Mouse (Mus musculus) forebrain, embryonic 10.5 days (tissue): ENCODE measurements at regions not wholly inside any gene's neighbourhood (a gene's known extent, or its start where the extent isn't known, plus 50 kb on each side); places are given as distances from the start of the nearest gene placed in this dataset.

Experiments
- DNase-seq: peaks from one replicate; pipeline ENCODE4 v3.0.0-alpha.2; 2017; ENCODE audit warnings: low spot score; ENCODE audit errors: extremely low spot score
- H3K27ac ChIP-seq: fragments of 300-500 bp; sonication (generic); 2 replicates; pipeline ENCODE4 v1.5.1; 2016; ENCODE audit warnings: mild to moderate bottlenecking
- H3K27me3 ChIP-seq: fragments of 300-500 bp; sonication (generic); 2 replicates; pipeline ENCODE4 v1.6.1; 2016; ENCODE audit warnings: mild to moderate bottlenecking; ENCODE audit not compliant: poor library complexity, severe bottlenecking
- H3K36me3 ChIP-seq: fragments of 300-500 bp; sonication (generic); replicated peaks from 2 replicates; pipeline ENCODE4 v1.6.1; 2016; ENCODE audit warnings: mild to moderate bottlenecking, moderate library complexity
- H3K4me1 ChIP-seq: fragments of 300-500 bp; sonication (generic); 2 replicates; pipeline ENCODE4 v1.6.1; 2016
- H3K4me3 ChIP-seq: fragments of 300-500 bp; sonication (generic); 2 replicates; pipeline ENCODE4 v1.5.1; 2016; ENCODE audit warnings: mild to moderate bottlenecking, moderate library complexity
- H3K9me3 ChIP-seq: fragments of 300-500 bp; sonication (generic); 2 replicates; pipeline ENCODE4 v1.6.1; 2016; ENCODE audit warnings: mild to moderate bottlenecking, moderate library complexity
- WGBS: fragments of 180-500 bp; shearing (Covaris S2); methylation state at CpG from one replicate; pipeline ENCODE4 v1.1.7; 2016; 5-methylcytosine and 5-hydroxymethylcytosine counted together

DNA sequence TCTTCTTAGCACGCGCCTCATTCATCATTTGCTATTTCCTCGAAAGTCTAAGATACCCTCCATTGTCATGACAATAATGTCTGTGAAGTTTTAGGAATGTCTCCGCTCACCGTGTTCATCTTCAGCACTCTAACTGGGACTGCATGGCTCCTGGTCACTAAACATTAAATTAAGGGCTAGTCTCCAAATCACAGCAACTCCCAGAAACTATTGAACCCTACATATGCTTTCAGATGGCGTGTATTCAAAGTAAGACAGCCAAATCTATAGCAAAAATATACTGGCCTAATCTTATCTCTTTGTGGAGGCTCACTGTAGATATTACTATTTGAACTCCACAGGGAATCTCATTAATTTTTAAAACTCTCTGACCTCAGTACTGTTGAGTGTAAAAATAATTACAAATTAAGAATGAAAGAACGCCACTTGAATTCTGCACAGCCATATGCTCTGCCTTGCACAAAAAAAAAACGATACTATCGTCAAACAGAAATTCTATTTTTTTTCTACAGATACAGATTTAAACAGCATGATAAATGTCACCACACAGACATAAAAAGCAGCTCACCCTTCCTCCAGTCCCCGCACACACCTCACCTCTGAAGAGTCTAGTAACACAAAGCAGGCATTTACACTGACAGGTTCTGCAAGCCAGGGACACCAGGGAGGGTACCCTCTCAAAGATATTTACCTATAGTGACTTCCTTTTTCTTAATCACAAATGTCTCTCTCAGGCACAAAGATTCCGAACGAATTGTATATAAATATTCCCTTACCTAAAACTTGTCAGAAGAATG, 558.2 kb downstream of the Nedd1 start:
- H3K27me3 ChIP-seq, result peaks cover 38% of the 10 kb centered on the region
- no peak for DNase-seq
- H3K36me3 ChIP-seq, result no peaks in the 10 kb centered on the region; the same call in 1 of the 2 replicates
- no peaks in the 10 kb centered on the region for H3K9me3 ChIP-seq
- WGBS, result 38% methylated on average over 12 of the region's 12 CpGs
- H3K4me1 ChIP-seq, result peaks cover 73% of the 10 kb centered on the region
- peak overlapping the region; percentile 63 for H3K4me3 ChIP-seq
- peak overlapping the region; percentile 94 for H3K27ac ChIP-seq

- Histone ChIP-seq H3K4me1 (peaks cover 75% of the 10 kb centered on the region), H3K9me3 (no peaks in the 10 kb centered on the region), H3K36me3 (peaks cover 5% of the 10 kb centered on the region; the same call in 1 of the 2 replicates), H3K27ac (peak overlapping the region; percentile 94), H3K27me3 (peaks cover 38% of the 10 kb centered on the region), H3K4me3 (peak overlapping the region; percentile 63)
- DNase-seq, result peak; percentile 43
- WGBS, result 3% methylated on average over 7 of the region's 7 CpGs
Observed at GRCm38 (mm10) chr10:92163071-92163504, 559.1 kb downstream of the Nedd1 start.

DNA sequence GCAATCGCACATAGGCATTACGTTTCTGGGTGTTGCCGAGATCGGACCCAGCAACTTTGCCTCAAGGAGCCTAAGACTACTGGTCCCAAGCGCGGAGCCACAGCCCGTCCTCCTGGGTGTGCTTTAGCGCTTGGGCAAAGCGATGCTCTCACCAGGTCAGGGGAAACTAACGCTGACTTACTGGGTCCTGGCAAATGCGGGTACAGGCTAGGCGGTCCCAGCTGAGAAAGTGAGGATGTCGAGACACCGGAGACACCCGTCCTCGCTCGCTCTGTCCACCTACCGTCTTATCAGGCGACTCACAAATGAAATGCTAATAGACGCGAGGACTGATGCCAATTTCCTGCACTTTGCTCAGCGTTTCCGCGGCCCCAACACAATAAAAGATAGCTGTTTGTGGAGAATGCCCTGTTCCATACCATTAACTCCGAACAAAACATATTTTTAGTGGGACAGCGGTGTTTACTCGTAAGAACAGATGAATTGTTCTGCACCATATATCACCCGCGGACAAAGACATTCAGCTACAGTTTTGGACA, 559.7 kb downstream of the Nedd1 start:
- WGBS, result under 1% methylated on average over 29 of the region's 29 CpGs
- peak overlapping the region; percentile 94 for H3K27ac ChIP-seq
- peaks cover 10% of the 10 kb centered on the region; the same call in 1 of the 2 replicates for H3K36me3 ChIP-seq
- H3K27me3 ChIP-seq, result peaks cover 37% of the 10 kb centered on the region
- H3K4me3 ChIP-seq, result peak overlapping the region; percentile 63
- peaks cover 79% of the 10 kb centered on the region for H3K4me1 ChIP-seq
- H3K9me3 ChIP-seq, result no peaks in the 10 kb centered on the region
- peak; percentile 72 for DNase-seq

DNA sequence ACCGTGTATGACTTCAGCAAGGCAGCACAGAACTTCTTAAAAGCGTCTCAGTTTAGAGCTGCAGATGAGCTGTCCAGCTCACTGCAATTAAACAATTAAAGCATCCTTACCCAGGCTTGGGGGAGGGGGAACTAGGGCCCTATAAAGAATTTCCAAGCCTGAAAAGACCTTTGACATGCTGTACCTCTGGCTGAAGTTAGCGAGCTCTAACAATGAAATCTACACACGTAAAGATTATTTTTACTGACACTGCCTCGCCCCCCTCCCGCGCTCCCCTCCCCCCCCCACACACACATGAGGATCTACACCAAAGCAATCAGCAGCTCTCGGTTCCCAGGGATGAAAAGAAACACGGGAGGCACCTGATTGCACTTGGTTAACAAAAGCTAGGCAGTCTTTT, 560.7 kb downstream of the Nedd1 start:
- H3K9me3 ChIP-seq, result no peaks in the 10 kb centered on the region

DNA sequence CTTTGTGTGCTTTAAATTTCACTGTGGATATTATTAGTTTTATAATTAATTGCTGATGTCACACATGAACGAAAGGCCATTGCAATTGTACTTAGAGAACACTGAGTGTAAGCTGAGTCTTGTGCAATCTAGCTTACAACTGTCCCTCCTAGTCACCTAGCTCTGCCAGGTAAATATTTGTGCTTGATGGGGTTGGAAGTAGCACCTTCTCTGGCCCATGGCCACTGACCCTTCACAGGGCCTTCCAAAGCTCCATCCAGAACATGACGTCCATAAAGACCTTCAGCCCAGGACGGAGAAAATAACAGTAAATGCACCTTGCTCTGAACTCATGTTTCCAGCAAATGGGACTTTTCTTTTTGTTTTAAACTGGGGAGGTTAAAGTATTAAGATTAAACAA, 576.0 kb downstream of the Nedd1 start:
- Histone ChIP-seq H3K27ac (no peak overlapping the region), H3K9me3 (no peaks in the 10 kb centered on the region), H3K4me3 (no peak overlapping the region), H3K4me1 (0 out of 2 replicates have a peak, but pooled peaks cover 3% of the 10 kb centered on the region), H3K36me3 (peaks cover 69% of the 10 kb centered on the region), H3K27me3 (no peaks in the 10 kb centered on the region)
- DNase-seq, result no peak
- WGBS, result 91% methylated on average over 3 of the region's 3 CpGs

More for the DNA sequence above, 560.7 kb downstream of the Nedd1 start:
- Histone ChIP-seq H3K27ac (peak overlapping the region; percentile 85), H3K36me3 (peaks cover 10% of the 10 kb centered on the region; the same call in 1 of the 2 replicates), H3K27me3 (peaks cover 27% of the 10 kb centered on the region), H3K4me3 (peak overlapping the region; percentile 63), H3K4me1 (peaks cover 72% of the 10 kb centered on the region)
- WGBS, result 5% methylated on average over 9 of the region's 9 CpGs
- peak; percentile 47 for DNase-seq

GRCm38 (mm10) chr10:92135521-92135920, 586.7 kb downstream of the Nedd1 start:
- Histone ChIP-seq H3K27me3 (no peaks in the 10 kb centered on the region), H3K4me3 (no peak overlapping the region), H3K4me1 (no peaks in the 10 kb centered on the region), H3K9me3 (no peaks in the 10 kb centered on the region), H3K36me3 (peaks cover 75% of the 10 kb centered on the region), H3K27ac (no peak overlapping the region)
- 90% methylated on average over 5 of the region's 5 CpGs for WGBS
- DNase-seq, result no peak

DNA sequence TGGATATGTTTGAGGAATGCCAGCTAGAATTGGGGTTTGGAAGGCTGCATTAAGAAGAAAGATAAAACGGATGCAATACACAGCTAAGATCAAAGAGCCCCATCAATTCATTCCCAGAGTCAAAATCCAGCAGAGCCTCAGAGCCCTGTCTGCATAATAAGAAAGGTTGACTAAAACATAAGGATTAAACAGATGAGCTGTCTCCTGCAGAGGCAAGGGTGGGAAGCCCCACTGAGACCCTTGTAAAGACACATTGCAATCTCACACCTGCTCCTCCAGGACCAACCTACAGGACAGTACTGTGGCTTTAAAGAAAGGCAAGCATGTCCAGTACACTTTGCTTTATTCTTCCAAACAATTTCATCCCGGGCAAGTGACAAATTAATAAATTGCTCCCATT, 609.4 kb downstream of the Nedd1 start:
- Histone ChIP-seq H3K36me3 (peaks cover 57% of the 10 kb centered on the region), H3K4me3 (no peak overlapping the region), H3K9me3 (no peaks in the 10 kb centered on the region), H3K4me1 (peaks cover 16% of the 10 kb centered on the region), H3K27ac (no peak overlapping the region), H3K27me3 (no peaks in the 10 kb centered on the region)
- no peak for DNase-seq
- WGBS, result 19% methylated on average over 2 of the region's 2 CpGs

- H3K4me1 ChIP-seq, result peaks cover 24% of the 10 kb centered on the region
- 92% methylated on average over 6 of the region's 6 CpGs for WGBS
Observed at GRCm38 (mm10) chr10:92106331-92106730, 615.9 kb downstream of the Nedd1 start.

DNA sequence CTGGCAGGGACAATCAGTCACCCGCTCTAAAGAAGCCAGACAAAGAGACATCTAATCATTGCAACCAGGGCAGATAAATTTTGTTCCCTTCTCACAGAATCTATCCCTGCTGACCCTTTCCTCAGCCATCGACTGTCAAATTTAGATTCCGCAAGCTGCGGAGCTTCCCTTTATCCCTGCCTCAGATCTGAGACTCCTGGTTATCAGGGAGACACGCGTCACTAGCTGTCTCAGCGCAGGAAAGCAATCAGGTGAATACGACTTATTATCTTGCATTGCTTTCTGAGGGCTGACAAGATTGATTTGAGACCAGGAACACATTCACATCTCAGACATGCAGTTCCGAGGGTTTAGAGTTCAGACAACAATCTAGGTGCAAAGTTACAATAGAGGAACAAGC, 618.3 kb downstream of the Nedd1 start:
- no peak overlapping the region for H3K4me3 ChIP-seq
- H3K36me3 ChIP-seq, result peaks cover 45% of the 10 kb centered on the region
- H3K4me1 ChIP-seq, result peaks cover 41% of the 10 kb centered on the region
- no peak for DNase-seq
- peak overlapping the region; percentile 31; the same call in 1 of the 2 replicates for H3K27ac ChIP-seq
- WGBS, result 79% methylated on average over 9 of the region's 9 CpGs
- no peaks in the 10 kb centered on the region for H3K27me3 ChIP-seq
- no peaks in the 10 kb centered on the region for H3K9me3 ChIP-seq

More at GRCm38 (mm10) chr10:92106331-92106730, 615.9 kb downstream of the Nedd1 start:
- Histone ChIP-seq H3K4me3 (no peak overlapping the region), H3K27me3 (no peaks in the 10 kb centered on the region), H3K36me3 (peaks cover 65% of the 10 kb centered on the region), H3K27ac (no peak overlapping the region), H3K9me3 (no peaks in the 10 kb centered on the region)
- no peak for DNase-seq

- no peaks in the 10 kb centered on the region for H3K27me3 ChIP-seq
- H3K36me3 ChIP-seq, result peaks cover 38% of the 10 kb centered on the region
- H3K4me1 ChIP-seq, result peaks cover 51% of the 10 kb centered on the region
- no peak overlapping the region for H3K4me3 ChIP-seq
- no peak for DNase-seq
- no peaks in the 10 kb centered on the region for H3K9me3 ChIP-seq
- 76% methylated on average over 4 of the region's 4 CpGs for whole genome bisulfite sequencing
- no peak overlapping the region for H3K27ac ChIP-seq
Observed at GRCm38 (mm10) chr10:92102755-92103154, 619.5 kb downstream of the Nedd1 start.

GRCm38 (mm10) chr10:92097562-92097961, 624.7 kb downstream of the Nedd1 start:
- Histone ChIP-seq H3K27ac (no peak overlapping the region), H3K27me3 (peaks cover 39% of the 10 kb centered on the region), H3K9me3 (no peaks in the 10 kb centered on the region), H3K4me3 (no peak overlapping the region), H3K36me3 (peaks cover 22% of the 10 kb centered on the region), H3K4me1 (peaks cover 67% of the 10 kb centered on the region)
- no peak for DNase-seq
- WGBS, result 19% methylated on average over 7 of the region's 7 CpGs

DNA sequence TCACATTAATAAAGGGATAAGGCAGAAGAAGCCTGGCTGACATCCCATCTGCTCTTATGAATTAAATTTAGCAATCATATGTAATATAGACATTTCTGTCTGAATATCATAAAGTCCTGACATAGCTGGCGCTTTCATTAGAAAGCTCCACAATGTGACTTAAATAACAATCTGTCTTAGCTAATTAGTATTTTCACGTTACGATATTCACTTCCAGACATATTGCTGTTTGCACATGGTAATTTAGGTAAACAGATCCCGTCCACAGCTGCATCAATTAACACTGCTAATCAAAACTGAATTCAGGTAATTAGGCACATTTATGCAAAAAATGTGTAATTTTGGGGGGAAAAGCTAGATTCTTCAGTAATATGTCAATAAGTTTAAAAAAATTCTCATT, 625.1 kb downstream of the Nedd1 start:
- Histone ChIP-seq H3K36me3 (peaks cover 19% of the 10 kb centered on the region), H3K4me1 (peaks cover 69% of the 10 kb centered on the region), H3K27ac (no peak overlapping the region), H3K27me3 (peaks cover 39% of the 10 kb centered on the region), H3K9me3 (no peaks in the 10 kb centered on the region), H3K4me3 (no peak overlapping the region)
- WGBS, result 85% methylated on average over 4 of the region's 4 CpGs
- no peak for DNase-seq
